Mouse (Mus musculus) heart, adult 2 months (tissue): Measurements from ENCODE around the gene Map2k2. TPM values are rescaled to one million over a fixed set of nuclear protein-coding genes. Genes with fewer than 3 reads are reported as not detected.

ENCODE experiments used
- DNase-seq, 2 experiments: peaks; one replicate each; pipeline ENCODE4 v3.0.0; 2021
- H3K27ac ChIP-seq: fragments of 200-600 bp; 2 replicates; pipeline ENCODE4 v1.8.1; 2022
- H3K27me3 ChIP-seq: fragments of 200-500 bp; 2 replicates; pipeline ENCODE4 v1.6.1; 2012; ENCODE audit warnings: mild to moderate bottlenecking, low read length, inconsistent platforms, mixed read lengths; ENCODE audit not compliant: control insufficient read depth, insufficient read depth
- H3K36me3 ChIP-seq: fragments of 200-500 bp; 2 replicates; pipeline ENCODE4 v1.6.1; 2012; ENCODE audit warnings: low read length, inconsistent platforms; ENCODE audit not compliant: control insufficient read depth, insufficient read depth
- H3K4me1 ChIP-seq: fragments of 200-500 bp; 2 replicates; pipeline ENCODE4 v1.6.1; 2011; ENCODE audit warnings: low read length; ENCODE audit not compliant: control insufficient read depth, insufficient read depth
- H3K4me3 ChIP-seq: fragments of 200-600 bp; 2 replicates; pipeline ENCODE4 v1.8.1; 2022
- H3K79me2 ChIP-seq: fragments of 200-500 bp; replicated peaks from 2 replicates; pipeline ENCODE4 v1.6.1; 2012; ENCODE audit warnings: mild to moderate bottlenecking, inconsistent platforms, low read length, moderate library complexity, mixed read lengths; ENCODE audit not compliant: control insufficient read depth, insufficient read depth
- H3K9ac ChIP-seq: fragments of 200-500 bp; 2 replicates; pipeline ENCODE4 v1.6.1; 2012; ENCODE audit warnings: low read depth, mild to moderate bottlenecking, control low read depth, inconsistent platforms, low read length, mixed read lengths
- CTCF ChIP-seq: fragments of 200-600 bp; IDR thresholded peaks from 2 replicates; pipeline ENCODE4 v1.8.1; 2022; ENCODE audit warnings: antibody characterized with exemption, mild to moderate bottlenecking, moderate library complexity
- EP300 ChIP-seq: fragments of 200-500 bp; IDR thresholded peaks from 2 replicates; pipeline ENCODE4 v1.6.1; 2011; ENCODE audit warnings: low read depth, low read length, control low read depth; ENCODE audit not compliant: insufficient read depth
- POLR2A ChIP-seq: fragments of 200-500 bp; IDR thresholded peaks from 2 replicates; pipeline ENCODE4 v1.6.1; 2011; ENCODE audit warnings: mild to moderate bottlenecking, low read depth, low read length, control low read depth; ENCODE audit not compliant: insufficient read depth
- WGBS: fragments of 180-500 bp; shearing (Covaris S2); methylation state at CpG from one replicate; pipeline ENCODE4 v1.1.7; 2018; 5-methylcytosine and 5-hydroxymethylcytosine counted together
- intact Hi-C: fragments of 180-260 bp; cut with DNase I; formaldehyde crosslinking; loops from one replicate; pipeline ENCODE4 v1.15.1; 2025
- polyA plus RNA-seq: library from polyadenylated mRNA; depleted of rRNA; stranded (reverse); fragments of >200 nt; gene quantifications from 2 replicates; pipeline ENCODE4 v1.2.3, GENCODE M21; 2012
- total RNA-seq, 2 experiments: library from RNA; stranded (reverse); gene quantifications; 2 replicates each; pipeline ENCODE4 v1.2.3; 2021

The Map2k2 gene
- total and polyA plus RNA-seq, 3 experiments: 115 to 123 (median 116) TPM

GRCm38 (mm10) chr10:81068706-81069105 is 37.0 kb upstream of the Map2k2 start:
- no peak overlapping the region for H3K4me3 ChIP-seq
- intact Hi-C loops: no loop called here

DNA sequence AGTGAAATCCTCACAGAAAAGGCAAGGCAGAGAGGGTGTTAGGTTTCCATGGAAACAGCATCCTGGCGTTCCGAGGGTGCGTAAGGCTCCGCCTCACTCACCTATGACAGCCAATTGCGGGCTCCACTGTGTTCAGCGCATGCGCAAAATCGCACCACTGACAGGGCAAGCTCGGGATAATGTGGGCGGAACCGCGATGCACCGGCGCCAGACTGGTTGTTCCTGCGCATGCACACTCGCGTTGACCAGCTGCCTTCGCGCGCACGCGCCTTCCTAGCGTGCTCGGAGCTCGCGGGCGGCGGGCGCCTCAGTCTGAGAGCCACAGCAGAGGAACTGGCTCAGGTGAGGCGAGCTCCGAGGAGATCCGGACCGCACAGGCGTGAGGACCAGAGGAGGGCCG is 35.9 kb upstream of the Map2k2 start, which contains the start of gene Thop1:
Thop1 (plus strand) TSS at position 200 of the 400 bp plus-strand sequence.
- intact Hi-C loops: no loop called here
- H3K4me3 ChIP-seq: peak within 1 kb of the TSS; percentile 68
- TF ChIP-seq POLR2A (peak; percentile 65), CTCF (peak; percentile 21), EP300 (peak; percentile 50; the same call in 1 of the 2 replicates)
- H3K9ac ChIP-seq: peak within 1 kb of the TSS; percentile 89
- peaks cover 3% of the 10 kb centered on the region for H3K4me1 ChIP-seq
- no peaks in the 10 kb centered on the region for H3K27me3 ChIP-seq
- no peaks in the 10 kb centered on the region for H3K79me2 ChIP-seq
- H3K27ac ChIP-seq: peak within 1 kb of the TSS; percentile 69
- WGBS: under 1% methylated on average over 35 of the region's 35 CpGs
- DNase-seq: peak; percentile 94 to 98
- no peaks in the 10 kb centered on the region for H3K36me3 ChIP-seq

More at GRCm38 (mm10) chr10:81068706-81069105, 37.0 kb upstream of the Map2k2 start:
- no peaks in the 10 kb centered on the region for H3K79me2 ChIP-seq
- WGBS: 58% methylated on average over 5 of the region's 5 CpGs
- no peak overlapping the region for H3K27ac ChIP-seq
- TF ChIP-seq EP300 (no peak), CTCF (no peak), POLR2A (no peak)
- no peaks in the 10 kb centered on the region for H3K27me3 ChIP-seq
- H3K9ac ChIP-seq: no peak overlapping the region
- H3K36me3 ChIP-seq: no peaks in the 10 kb centered on the region
- no peak for DNase-seq
- peaks cover 3% of the 10 kb centered on the region for H3K4me1 ChIP-seq

- no peak overlapping the region for H3K4me3 ChIP-seq
- TF ChIP-seq EP300 (no peak), POLR2A (no peak), CTCF (no peak)
- no peak overlapping the region for H3K9ac ChIP-seq
- no peaks in the 10 kb centered on the region for H3K27me3 ChIP-seq
- no peak overlapping the region for H3K27ac ChIP-seq
- H3K79me2 ChIP-seq: no peaks in the 10 kb centered on the region
- intact Hi-C loops: no loop called here
- DNase-seq: no peak
- H3K36me3 ChIP-seq: no peaks in the 10 kb centered on the region
- WGBS: 94% methylated on average over 8 of the region's 8 CpGs
- peaks cover 3% of the 10 kb centered on the region for H3K4me1 ChIP-seq
These were observed 33.4 kb upstream of the Map2k2 start for GRCm38 (mm10) chr10:81072290-81072689.

- H3K9ac ChIP-seq: no peak overlapping the region
- intact Hi-C loops: no loop called here
- H3K4me1 ChIP-seq: peaks cover 3% of the 10 kb centered on the region
- H3K27me3 ChIP-seq: no peaks in the 10 kb centered on the region
- no peak overlapping the region for H3K27ac ChIP-seq
- no peak overlapping the region for H3K4me3 ChIP-seq
- 60% methylated on average over 7 of the region's 7 CpGs for WGBS
- DNase-seq: no peak
- TF ChIP-seq CTCF (peak; percentile 61), EP300 (no peak), POLR2A (no peak)
- no peaks in the 10 kb centered on the region for H3K36me3 ChIP-seq
- H3K79me2 ChIP-seq: no peaks in the 10 kb centered on the region
These were observed 32.3 kb upstream of the Map2k2 start for GRCm38 (mm10) chr10:81073464-81073863.

GRCm38 (mm10) chr10:81075734-81076133 is 30.0 kb upstream of the Map2k2 start:
- Histone ChIP-seq H3K27ac (no peak overlapping the region), H3K79me2 (no peaks in the 10 kb centered on the region), H3K4me3 (no peak overlapping the region), H3K9ac (no peak overlapping the region), H3K27me3 (no peaks in the 10 kb centered on the region), H3K4me1 (no peaks in the 10 kb centered on the region), H3K36me3 (no peaks in the 10 kb centered on the region)
- intact Hi-C loops: no loop called here
- TF ChIP-seq CTCF (no peak), POLR2A (no peak), EP300 (no peak)
- no peak for DNase-seq
- 66% methylated on average over 8 of the region's 8 CpGs for WGBS

- DNase-seq: no peak
- 85% methylated on average over 1 of the region's 1 CpGs for WGBS
- Histone ChIP-seq H3K4me3 (no peak overlapping the region), H3K27me3 (no peaks in the 10 kb centered on the region), H3K27ac (no peak overlapping the region), H3K79me2 (no peaks in the 10 kb centered on the region), H3K36me3 (no peaks in the 10 kb centered on the region), H3K4me1 (no peaks in the 10 kb centered on the region), H3K9ac (no peak overlapping the region)
- intact Hi-C loops: no loop called here
- no peak for TF ChIP-seq CTCF
- no peak for TF ChIP-seq POLR2A
- TF ChIP-seq EP300: no peak
These were observed 29.4 kb upstream of the Map2k2 start for GRCm38 (mm10) chr10:81076356-81076755.
